Comparison of ENCODE assay signal across 11 mouse cellular contexts in the genomic region with DNA sequence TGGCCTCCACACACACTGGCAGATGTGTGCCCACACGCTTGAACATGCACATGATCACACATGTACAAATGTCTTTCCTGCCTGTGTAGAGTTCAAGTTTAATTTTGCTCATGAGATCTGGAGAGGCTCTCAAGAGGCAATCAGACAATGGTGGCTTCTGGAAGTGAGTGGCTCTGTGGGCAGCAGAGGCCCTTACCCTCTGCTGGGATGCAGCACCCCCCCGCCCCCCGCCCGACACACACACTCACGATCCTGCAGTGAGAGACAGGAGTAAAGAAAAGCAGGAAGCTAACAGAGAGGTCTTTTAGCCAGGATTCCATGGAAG. TPM values are rescaled to one million over a fixed set of nuclear protein-coding genes. Genes with fewer than 3 reads are reported as not detected.
DNase-seq lines count a peak whose midpoint lies in the region; ATAC-seq and TF ChIP-seq lines count a peak whose summit lies in the region.
"Had no signal": no experiment of that assay in that cellular context is flagged by ENCODE, and none has a peak within 500 bp of the region (broad histone marks: within the 10 kb centered on the region; RNA-seq: fewer than 3 reads in every experiment).

No protein-coding gene starts in this region.

- WGBS in heart, embryonic 10.5 days, result 47% methylated on average over 5 of the region's 5 CpGs
- WGBS in lung, embryonic 14.5 days, result 44% methylated on average over 5 of the region's 5 CpGs
- 45% methylated on average over 5 of the region's 5 CpGs for WGBS in lung, postnatal 0 days
- 75% methylated on average over 5 of the region's 5 CpGs for WGBS in limb, embryonic 14.5 days
- 64% methylated on average over 5 of the region's 5 CpGs for WGBS in stomach, embryonic 16.5 days

- ATAC-seq in lung, embryonic 14.5 days (ENCODE audit: insufficient read depth), result peak; percentile 68; the same call in 1 of the 2 replicates
- no peak for ATAC-seq in lung, postnatal 0 days
- ATAC-seq in limb, embryonic 14.5 days (ENCODE audit: low FRiP score, low read depth), result no peak
- peak; percentile 19; the same call in 1 of the 2 replicates for ATAC-seq in stomach, embryonic 16.5 days (ENCODE audit: insufficient read depth, low FRiP score)
- ATAC-seq: Patski had no signal

- H3K27me3 ChIP-seq in heart, embryonic 10.5 days (ENCODE audit: insufficient read depth, poor library complexity, severe bottlenecking), result no peaks in the 10 kb centered on the region
- H3K27me3 ChIP-seq in lung, embryonic 14.5 days (ENCODE audit: insufficient read depth, low read length), result no peaks in the 10 kb centered on the region
- H3K27me3 ChIP-seq in lung, postnatal 0 days (replicated peaks; ENCODE audit: insufficient read depth, low read length), result no peaks in the 10 kb centered on the region
- no peaks in the 10 kb centered on the region for H3K27me3 ChIP-seq in limb, embryonic 14.5 days (ENCODE audit: control insufficient read depth, insufficient read depth, low read length)
- H3K27me3 ChIP-seq in stomach, embryonic 16.5 days (ENCODE audit: control insufficient read depth, insufficient read depth, low read length), result no peaks in the 10 kb centered on the region
- H3K27me3 ChIP-seq: Patski had no signal

- peaks cover 19% of the 10 kb centered on the region for H3K36me3 ChIP-seq in heart, embryonic 10.5 days
- no peaks in the 10 kb centered on the region for H3K36me3 ChIP-seq in lung, embryonic 14.5 days (ENCODE audit: insufficient read depth)
- no peaks in the 10 kb centered on the region for H3K36me3 ChIP-seq in lung, postnatal 0 days (ENCODE audit: insufficient read depth, low read length)
- no peaks in the 10 kb centered on the region; the same call in 1 of the 2 replicates for H3K36me3 ChIP-seq in limb, embryonic 14.5 days (ENCODE audit: control insufficient read depth, insufficient read depth, low read length)
- H3K36me3 ChIP-seq in stomach, embryonic 16.5 days (ENCODE audit: control insufficient read depth, insufficient read depth, low read length), result no peaks in the 10 kb centered on the region

- DNase-seq in heart, embryonic 10.5 days (ENCODE audit: low spot score), result no peak
- DNase-seq in heart, postnatal 14 days, result no peak
- DNase-seq in lung, embryonic 14.5 days, result no peak
- no peak for DNase-seq in lung, postnatal 0 days (ENCODE audit: low spot score)
- no peak for DNase-seq in limb, embryonic 14.5 days (ENCODE audit: low spot score)
- DNase-seq in ovary, postnatal 14 days (ENCODE audit: low spot score), result no peak
- no peak for DNase-seq in left cerebral cortex, postnatal 14 days (ENCODE audit: low spot score in 2 of 2)
- DNase-seq: gastrocnemius, postnatal 36 days had no signal

- no peak overlapping the region for H3K9ac ChIP-seq in lung, embryonic 14.5 days
- H3K9ac ChIP-seq in lung, postnatal 0 days (replicated peaks; ENCODE audit: low read depth), result no peak overlapping the region
- no peak overlapping the region for H3K9ac ChIP-seq in limb, embryonic 14.5 days (ENCODE audit: low read depth, low read length, severe bottlenecking)
- no peak overlapping the region for H3K9ac ChIP-seq in stomach, embryonic 16.5 days (ENCODE audit: low read length)

- H3K27ac ChIP-seq in heart, embryonic 10.5 days, result peak overlapping the region; percentile 85
- peak overlapping the region; percentile 73 for H3K27ac ChIP-seq in lung, embryonic 14.5 days (ENCODE audit: low read depth)
- H3K27ac ChIP-seq in lung, postnatal 0 days (ENCODE audit: low read length), result no peak overlapping the region
- 0 out of 2 replicates have a peak overlapping the region, but pooled peaks have one; percentile 43 for H3K27ac ChIP-seq in limb, embryonic 14.5 days (replicated peaks; ENCODE audit: low read depth, low read length)
- H3K27ac ChIP-seq in stomach, embryonic 16.5 days (ENCODE audit: low read length), result peak overlapping the region; percentile 7; the same call in 1 of the 2 replicates
- H3K27ac ChIP-seq: macrophage had no signal

- H3K4me1 ChIP-seq in heart, embryonic 10.5 days, result peaks cover 55% of the 10 kb centered on the region
- 0 out of 2 replicates have a peak, but pooled peaks cover 5% of the 10 kb centered on the region for H3K4me1 ChIP-seq in lung, embryonic 14.5 days (ENCODE audit: insufficient read depth)
- no peaks in the 10 kb centered on the region for H3K4me1 ChIP-seq in lung, postnatal 0 days (ENCODE audit: insufficient read depth, low read depth, low read length)
- H3K4me1 ChIP-seq in limb, embryonic 14.5 days (ENCODE audit: control insufficient read depth, insufficient read depth, low read length), result peaks cover 8% of the 10 kb centered on the region; the same call in 1 of the 2 replicates
- peaks cover 9% of the 10 kb centered on the region; the same call in 1 of the 2 replicates for H3K4me1 ChIP-seq in stomach, embryonic 16.5 days (ENCODE audit: control insufficient read depth, insufficient read depth, low read length)

- no peak for TF ChIP-seq EP300 in lung, postnatal 0 days (IDR thresholded peaks at IDR 0.05)

- no peak overlapping the region for H3K4me2 ChIP-seq in lung, embryonic 14.5 days
- no peak overlapping the region for H3K4me2 ChIP-seq in lung, postnatal 0 days (replicated peaks; ENCODE audit: low read depth, low read length)
- H3K4me2 ChIP-seq in limb, embryonic 14.5 days (replicated peaks; ENCODE audit: low read depth, low read length, severe bottlenecking), result no peak overlapping the region
- H3K4me2 ChIP-seq in stomach, embryonic 16.5 days (ENCODE audit: low read depth, low read length), result no peak overlapping the region

- no peak for TF ChIP-seq POLR2A in limb, embryonic 14.5 days (IDR thresholded peaks at IDR 0.05; ENCODE audit: borderline replicate concordance, extremely low read depth, insufficient read depth, insufficient read length)

- H3K4me3 ChIP-seq in heart, embryonic 10.5 days, result no peak overlapping the region
- H3K4me3 ChIP-seq in lung, embryonic 14.5 days (ENCODE audit: low read depth, low read length), result no peak overlapping the region
- H3K4me3 ChIP-seq in lung, postnatal 0 days (ENCODE audit: low read depth, low read length), result no peak overlapping the region
- no peak overlapping the region for H3K4me3 ChIP-seq in limb, embryonic 14.5 days (replicated peaks; ENCODE audit: low read length)
- H3K4me3 ChIP-seq in stomach, embryonic 16.5 days (replicated peaks; ENCODE audit: low read length), result no peak overlapping the region

- H3K9me3 ChIP-seq in heart, embryonic 10.5 days, result no peaks in the 10 kb centered on the region
- no peaks in the 10 kb centered on the region for H3K9me3 ChIP-seq in lung, embryonic 14.5 days (ENCODE audit: low read depth, low read length)
- H3K9me3 ChIP-seq in lung, postnatal 0 days (ENCODE audit: low read length), result no peaks in the 10 kb centered on the region
- no peaks in the 10 kb centered on the region for H3K9me3 ChIP-seq in limb, embryonic 14.5 days (ENCODE audit: control insufficient read depth, low read length)
- no peaks in the 10 kb centered on the region for H3K9me3 ChIP-seq in stomach, embryonic 16.5 days (replicated peaks; ENCODE audit: control insufficient read depth, low read length)

- TF ChIP-seq CTCF in lung, embryonic 14.5 days (IDR thresholded peaks at IDR 0.05; ENCODE audit: low read depth), result no peak
- no peak for TF ChIP-seq CTCF in lung, postnatal 0 days (IDR thresholded peaks at IDR 0.05)

- intact Hi-C loops in heart, postnatal 14 days (cut with DNase I), result no loop called here
- intact Hi-C loops in left cerebral cortex, postnatal 14 days (cut with DNase I), result no loop called here

RNA-seq across cellular contexts. Expression of a gene that starts 31.1 kb away (rescaled TPM):
- 64.2 and 67.0 TPM in 2 replicates for polyA plus RNA-seq in heart, embryonic 10.5 days (2016; fragmentation: Nextera tagmentation; extraction: Ambion mirVana)
- total RNA-seq in heart, postnatal 14 days (2021), result 10 to 100 TPM; 29.9 to 32.7 TPM
- 36.8 and 39.9 TPM in 2 replicates for polyA plus RNA-seq in lung, embryonic 14.5 days (2014; fragmentation: Nextera tagmentation; extraction: Ambion mirVana)
- 36.4 and 39.9 TPM in 2 replicates for polyA plus RNA-seq in lung, postnatal 0 days (2015; fragmentation: Nextera tagmentation; extraction: Ambion mirVana)
- polyA plus RNA-seq in limb, embryonic 14.5 days (2012; rRNA removed), result 34.5 and 42.3 TPM in 2 replicates
- polyA plus RNA-seq in limb, embryonic 14.5 days (2014; fragmentation: Nextera tagmentation; extraction: Ambion mirVana), result 24.5 and 26.6 TPM in 2 replicates
- polyA plus RNA-seq in stomach, embryonic 16.5 days (2015; fragmentation: Nextera tagmentation; extraction: Ambion mirVana), result 15.3 and 17.0 TPM in 2 replicates
- total RNA-seq in left cerebral cortex, postnatal 14 days (2021), result 1 to 10 TPM; 3.5 to 7.4 TPM

Comparison
In these comparisons a context has a peak if more than half of its experiments do, and no peak if none do; other contexts are left out.
1. ATAC-seq: peak in lung, embryonic 14.5 days (single experiment) and stomach, embryonic 16.5 days (single experiment); none in lung, postnatal 0 days (single experiment) and limb, embryonic 14.5 days (single experiment).